Mouse (Mus musculus): Measurements from ENCODE around the gene Notch3.
"Not testable (repeated sequence)": the region's sequence is repeated elsewhere in the genome, so short reads cannot be mapped to it uniquely, and the experiment has no call there.

Notch3 gene

DNA sequence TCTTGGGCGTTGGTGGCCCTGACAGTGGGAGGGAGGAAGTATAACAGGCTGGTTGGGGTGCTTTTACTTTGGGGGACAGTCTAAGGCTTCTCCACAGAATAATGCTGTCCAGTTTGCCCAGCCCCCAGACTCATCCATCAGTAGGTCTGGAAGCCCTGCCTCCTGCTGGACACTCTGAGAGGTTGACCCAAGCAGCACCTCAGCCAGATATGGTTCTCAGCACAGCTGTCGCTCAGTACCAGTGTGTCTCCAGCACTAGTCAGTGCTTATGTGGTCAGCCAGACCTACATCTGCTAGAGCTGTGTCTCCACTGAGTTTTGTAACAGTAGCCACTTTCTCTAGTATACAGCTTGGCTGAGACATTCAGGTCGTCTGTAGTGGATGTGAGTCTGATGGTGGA is 48.2 kb downstream of the Notch3 start:
- peak; percentile 68 for DNase-seq (ENCODE audit: low spot score)

DNA sequence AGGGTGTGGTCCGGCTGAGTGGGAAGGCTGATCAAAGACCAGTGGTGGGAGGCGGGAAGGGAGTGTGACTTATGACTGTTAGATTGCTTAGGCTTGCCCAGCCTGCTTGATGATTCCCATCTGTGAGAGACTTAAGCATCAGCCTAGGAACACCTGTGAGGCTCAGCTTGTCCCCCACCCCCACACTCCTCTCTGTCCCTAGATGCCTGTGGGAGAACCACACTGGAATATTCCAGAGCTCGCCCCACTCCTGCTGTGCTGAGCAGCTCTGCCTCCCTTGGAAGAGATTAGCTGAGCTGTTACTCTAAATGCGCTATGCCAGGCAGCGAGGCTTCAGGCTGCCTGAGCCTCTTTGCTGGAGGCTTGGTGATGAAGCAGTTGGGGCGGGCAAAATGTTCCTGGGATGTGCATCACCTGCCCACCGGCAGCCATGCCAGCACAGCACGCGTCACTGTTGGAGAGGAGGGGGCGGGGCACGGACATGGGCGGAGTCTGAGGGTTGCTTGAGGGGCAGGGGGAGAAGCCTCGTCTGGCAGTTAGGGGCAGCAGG is 48.7 kb downstream of the Notch3 start:
- peak; percentile 84 for DNase-seq (ENCODE audit: low spot score)

DNA sequence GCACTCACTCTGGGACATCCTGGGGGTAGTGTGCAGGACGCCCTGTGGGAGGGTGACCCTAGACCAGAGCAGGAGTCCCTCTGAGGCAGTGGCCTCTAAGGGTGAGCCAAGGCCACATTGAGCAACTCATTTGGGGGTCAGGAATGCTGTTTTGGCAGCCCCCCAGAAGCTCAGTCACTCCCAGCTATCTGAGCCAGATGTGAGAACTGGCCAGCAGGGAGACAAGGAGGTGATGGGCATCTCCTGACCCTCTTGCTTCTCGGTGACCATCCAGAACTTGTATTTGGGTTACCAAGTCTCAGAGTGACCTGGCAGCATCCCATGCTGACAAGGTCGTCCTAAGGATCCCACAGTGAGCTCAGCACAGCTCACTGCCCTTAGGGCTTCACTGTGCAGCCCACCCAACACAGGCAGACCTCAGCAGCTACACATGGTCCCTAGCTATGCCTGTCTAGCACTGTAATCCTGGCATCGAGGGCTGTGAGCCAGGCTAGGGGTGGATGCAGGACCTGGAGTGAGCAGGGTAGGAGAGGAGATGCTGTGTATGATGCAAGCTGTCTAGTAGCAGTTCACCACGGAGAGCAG is 49.3 kb downstream of the Notch3 start:
- DNase-seq (ENCODE audit: low spot score) = peak; percentile 54

DNA sequence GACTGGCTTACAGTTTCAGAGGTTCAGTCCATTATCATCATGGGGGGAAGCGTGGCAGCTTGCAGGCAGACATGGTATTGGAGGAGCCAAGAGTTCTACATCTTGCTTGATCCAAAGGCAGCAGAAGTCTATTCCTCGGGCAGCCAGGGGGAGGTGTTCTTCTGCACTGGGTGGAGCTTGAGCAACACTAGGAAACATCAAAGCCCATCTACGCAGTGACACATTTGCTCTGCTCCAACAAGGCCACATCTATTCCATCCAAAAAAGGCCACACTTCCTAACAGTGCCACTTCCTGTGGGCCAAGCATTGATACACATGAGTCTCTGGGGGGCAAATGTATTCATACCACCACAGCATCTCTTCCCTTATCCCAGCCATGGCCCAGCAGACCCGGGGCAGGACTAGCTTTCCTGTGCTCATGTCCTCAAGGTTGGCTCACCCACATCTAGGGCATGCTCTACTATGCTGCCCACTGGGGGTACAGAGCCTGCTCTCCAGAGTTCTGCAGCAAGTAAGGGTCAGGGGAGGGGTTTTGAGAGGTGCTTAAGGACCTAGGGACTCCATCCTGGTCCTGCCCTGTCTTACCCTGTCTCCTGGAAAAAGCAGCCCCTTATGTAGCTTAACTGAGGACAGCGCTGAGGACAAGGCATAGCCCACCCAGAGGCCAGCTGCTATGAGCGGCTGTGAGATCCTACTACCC is 49.9 kb downstream of the Notch3 start:
- DNase-seq (ENCODE audit: low spot score) = no peak

DNA sequence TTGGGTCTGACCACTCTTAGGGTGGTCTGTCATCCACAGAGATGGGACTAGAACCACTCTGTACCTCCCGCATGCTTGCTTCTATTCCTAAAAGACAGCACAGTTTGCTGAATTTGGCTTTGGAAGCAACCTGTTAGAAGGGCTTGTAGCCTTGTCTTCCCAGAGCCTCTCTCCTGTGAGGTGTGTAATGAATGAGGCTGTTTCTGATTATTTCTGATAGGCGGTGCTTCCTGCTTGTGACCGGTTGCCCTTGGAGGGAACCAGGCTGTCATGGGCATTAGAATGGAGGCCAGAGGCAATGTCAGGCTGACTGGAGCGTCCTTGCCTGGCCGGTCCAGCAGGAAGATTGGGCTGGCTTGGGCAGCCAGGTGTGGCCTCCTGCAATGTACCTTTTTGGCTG is 52.2 kb downstream of the Notch3 start:
- DNase-seq (ENCODE audit: low spot score) = not testable (repeated sequence)

DNA sequence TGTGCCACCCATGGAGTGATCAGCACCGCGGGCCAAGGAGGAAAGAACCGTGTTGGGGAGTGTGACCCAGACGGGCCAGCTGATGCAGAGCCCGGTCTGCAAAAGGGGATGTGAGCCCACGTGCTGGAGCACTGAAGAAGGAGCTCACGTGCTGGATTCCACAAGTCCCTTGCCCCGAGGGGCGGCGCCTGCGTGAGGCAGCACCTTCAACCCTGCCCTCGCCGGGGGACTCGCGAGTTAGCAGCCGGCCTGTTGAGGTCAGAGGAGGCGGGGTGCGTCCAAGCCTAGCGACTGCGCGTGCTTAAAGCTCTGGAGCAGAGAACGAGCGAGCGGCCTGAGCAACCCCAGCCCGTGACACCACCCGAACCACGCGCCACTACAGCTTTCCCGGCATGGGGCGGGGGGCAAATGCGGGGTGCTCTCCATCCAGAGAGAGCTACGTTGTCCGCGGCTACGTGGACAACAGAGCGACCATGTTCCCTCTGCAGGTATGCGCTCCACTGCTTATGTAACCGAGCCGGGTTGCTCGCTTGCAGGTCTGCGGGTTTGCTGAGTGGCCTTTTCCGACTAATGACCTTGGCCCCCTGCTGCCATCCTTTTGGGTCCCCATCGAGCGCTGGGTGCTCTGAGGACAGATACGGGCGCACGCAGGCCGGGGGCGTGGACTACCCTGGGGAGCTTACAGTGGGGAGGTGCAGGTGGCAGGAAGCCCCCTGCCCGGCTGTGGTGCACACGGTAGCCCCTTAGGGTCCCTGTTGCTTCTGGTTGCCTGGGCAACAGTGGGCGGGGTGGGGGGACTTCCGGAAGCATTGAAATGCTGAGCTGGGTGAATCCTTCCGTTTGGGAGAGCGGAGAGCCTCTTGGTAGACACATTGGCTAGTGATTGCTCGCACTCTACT is 52.9 kb downstream of the Notch3 start:
- DNase-seq (ENCODE audit: low spot score) = peak; percentile 68

DNA sequence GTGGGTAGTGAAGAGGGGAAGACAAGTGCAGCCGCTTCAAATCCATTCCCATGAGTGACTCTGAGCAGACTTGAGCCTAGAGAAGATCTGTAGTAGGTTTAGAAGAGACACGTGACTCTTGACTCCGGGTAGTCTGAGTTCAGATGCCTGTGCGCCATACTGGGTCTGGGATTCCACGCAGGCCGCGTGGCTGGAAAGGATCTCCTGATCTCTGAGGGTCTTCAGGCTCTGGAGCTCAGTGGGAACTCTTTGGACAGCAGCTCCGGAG is 53.5 kb downstream of the Notch3 start:
- no peak for DNase-seq (ENCODE audit: low spot score)

DNA sequence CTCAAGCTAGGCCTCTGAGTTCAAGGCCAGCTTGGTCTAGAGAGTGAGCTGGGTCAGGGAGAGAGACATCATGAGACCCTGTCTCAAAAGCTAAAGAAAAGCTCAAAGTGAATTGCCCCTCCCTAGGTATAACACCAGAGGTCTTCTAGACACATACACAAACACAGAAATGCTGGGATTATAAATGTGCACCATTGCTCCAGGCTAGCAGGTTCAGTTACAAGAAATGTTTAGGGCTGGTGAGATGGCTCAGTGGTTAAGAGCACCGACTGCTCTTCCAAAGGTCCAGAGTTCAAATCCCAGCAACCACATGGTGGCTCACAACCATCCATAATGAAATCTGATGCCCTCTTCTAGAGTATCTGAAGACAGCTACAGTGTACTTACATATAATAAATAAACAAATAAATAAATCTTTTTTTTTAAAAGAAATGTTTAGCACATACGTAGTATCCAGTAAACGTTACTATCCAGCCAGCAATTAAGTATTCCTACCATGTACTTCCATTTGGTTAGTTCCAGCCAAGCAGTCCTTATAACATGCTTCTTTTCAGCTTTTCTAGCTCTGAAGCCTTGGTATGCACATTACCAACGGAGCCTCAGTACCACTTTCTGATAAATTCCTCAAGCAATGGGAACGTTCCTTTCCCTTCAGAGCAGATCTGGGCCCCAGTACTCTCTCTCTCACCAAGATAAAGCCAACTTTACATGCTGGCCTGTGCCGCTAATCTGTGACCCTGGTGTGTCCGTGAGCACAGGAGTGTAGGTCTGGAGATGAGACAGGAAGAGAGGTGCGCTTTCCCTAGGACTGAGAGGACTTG is 54.0 kb downstream of the Notch3 start:
- DNase-seq (ENCODE audit: low spot score) = no peak

DNA sequence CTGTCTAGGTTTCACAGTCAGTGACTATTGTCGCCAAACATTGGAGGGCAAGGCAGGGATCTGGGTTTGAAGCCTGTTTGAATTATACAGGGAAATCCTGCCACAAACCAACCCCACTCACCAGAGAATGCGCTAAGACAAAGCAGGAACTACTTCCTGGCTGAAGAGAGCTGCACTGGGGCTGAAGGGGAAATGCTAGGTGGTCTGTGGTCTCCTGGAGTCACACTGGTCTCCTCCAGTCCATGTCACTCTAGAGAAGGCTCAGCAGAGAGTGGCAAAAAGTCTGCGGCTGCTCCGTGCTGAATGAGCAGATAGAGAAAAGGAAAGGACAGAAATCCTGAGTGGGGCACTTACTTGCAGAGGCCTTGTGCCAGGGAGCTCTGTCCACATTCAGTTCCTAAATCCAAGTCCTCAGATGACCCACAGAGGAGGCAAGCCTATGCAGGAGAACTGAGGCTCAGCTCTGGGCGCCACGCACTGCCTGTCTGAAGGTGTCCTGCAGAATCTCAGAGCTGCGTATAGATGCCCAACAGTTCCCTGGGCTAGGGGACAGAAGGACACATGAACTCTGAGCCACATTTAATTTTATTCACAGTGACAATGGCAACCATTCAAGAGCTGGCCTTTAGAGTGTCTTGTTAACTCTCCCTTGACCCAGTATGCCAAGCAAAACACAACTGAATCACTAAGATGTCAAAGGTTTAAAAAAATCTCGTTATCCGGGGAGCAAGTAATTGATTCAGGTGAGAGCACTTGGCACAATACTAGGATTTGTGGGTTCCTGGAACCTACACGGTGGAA is 55.5 kb downstream of the Notch3 start:
- no peak for DNase-seq (ENCODE audit: low spot score)

DNA sequence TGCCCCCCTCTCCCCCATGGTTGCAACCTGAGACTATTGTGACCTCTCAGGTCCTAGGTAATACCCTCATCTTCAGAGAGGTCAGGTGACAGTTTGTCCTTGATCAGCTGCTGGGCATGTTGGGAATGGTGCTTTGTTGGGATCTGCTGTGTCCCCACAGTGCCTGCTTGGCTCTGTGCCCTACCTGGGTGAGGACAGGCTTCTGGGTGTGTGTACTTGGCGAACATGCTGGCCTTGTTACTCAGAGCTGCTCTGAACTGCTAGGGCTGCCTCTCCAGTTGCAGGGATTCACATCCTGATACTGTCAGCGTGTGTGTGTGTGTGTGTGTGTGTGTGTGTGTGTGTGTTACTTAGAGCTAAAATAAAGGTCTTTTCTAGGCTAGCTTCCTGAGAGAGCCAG is 56.2 kb downstream of the Notch3 start:
- peak; percentile 48 for DNase-seq (ENCODE audit: low spot score)

DNA sequence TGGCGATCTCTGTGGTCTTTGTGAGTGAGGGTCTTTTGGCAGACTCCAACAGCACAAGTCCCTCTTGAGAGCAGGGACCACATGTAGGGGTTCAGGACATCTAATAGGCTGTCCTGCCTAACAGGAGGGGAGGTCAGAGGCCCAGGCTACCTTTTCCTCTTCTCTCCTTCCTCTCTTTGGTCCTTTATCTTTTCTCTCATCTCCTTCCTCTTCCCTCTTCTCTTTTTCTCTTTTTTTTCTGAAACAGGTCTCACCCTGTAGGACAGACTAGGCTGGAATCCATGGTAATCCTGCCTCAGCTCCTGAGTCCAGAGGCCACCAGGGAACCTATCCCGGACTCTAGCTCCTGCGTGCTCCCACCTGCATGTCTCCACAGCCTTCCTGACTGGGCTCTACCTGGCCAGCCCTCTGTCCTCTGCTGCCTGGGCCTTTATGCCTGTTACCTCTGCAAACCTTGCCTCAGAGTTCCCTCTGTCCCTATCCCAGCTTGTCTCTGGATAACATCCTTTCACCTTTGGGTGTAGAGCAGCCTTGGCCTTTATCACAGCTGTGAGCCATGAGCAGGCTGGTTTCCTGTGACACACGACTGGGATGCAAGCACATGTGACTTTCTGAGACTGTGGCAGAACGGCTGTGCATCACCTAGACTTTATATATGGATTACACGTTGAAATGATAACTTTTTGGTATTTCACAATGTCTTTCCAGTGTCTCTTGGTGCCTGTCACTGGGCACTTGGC is 57.3 kb downstream of the Notch3 start:
- DNase-seq (ENCODE audit: low spot score) = no peak

DNA sequence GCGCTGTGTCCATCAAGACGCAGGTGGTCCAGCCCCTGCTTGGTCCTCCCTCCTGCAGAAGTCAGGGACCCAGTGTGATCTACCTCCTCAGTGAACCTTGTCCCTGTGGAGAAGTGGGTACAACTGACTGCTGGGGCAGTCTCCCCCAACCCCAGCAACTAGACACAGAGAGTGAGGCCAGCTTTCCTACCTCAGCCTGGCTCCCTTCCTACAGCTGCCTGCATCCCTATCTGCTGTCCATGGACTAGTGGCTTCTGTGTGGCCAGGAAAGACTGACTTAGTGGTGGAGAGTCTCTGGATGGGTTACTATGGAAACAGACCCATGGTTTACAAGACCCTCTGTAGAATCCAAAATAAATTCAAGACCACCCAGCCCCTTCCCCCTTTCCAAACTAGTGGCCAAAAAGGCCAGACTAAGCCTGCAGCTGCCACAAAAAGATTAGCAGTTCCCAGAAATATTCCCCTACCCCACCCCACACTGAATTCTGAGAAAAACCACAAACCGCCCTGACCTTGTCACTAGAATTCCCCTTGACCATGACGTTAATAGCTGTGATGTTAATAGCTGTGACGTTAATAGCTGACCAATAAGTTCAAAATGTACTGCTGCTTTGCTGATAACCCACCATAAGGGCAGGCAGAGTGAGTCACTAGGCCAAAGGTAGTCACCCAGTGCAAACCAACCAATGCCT is 58.2 kb downstream of the Notch3 start:
- not testable (repeated sequence) for DNase-seq (ENCODE audit: low spot score)

DNA sequence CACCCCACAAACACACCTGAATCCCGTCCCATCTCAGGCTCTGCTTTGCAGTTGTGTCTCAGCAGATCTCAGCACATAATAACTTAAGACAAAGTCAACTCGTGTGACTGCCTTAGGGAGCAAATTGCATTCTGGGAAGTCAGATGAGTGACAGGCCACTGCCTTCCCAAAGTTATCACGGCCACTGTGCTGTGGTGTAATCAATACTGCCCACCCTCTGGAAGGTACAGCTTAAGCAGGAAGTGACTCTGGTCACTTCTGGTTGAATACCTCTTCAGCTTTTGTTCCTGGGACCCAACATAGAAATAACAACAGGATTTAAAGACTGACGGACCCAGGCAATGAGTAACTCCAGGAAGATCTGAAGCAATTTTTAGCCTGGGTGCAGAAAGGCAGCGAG is 58.8 kb downstream of the Notch3 start:
- DNase-seq (ENCODE audit: low spot score) = no peak

DNA sequence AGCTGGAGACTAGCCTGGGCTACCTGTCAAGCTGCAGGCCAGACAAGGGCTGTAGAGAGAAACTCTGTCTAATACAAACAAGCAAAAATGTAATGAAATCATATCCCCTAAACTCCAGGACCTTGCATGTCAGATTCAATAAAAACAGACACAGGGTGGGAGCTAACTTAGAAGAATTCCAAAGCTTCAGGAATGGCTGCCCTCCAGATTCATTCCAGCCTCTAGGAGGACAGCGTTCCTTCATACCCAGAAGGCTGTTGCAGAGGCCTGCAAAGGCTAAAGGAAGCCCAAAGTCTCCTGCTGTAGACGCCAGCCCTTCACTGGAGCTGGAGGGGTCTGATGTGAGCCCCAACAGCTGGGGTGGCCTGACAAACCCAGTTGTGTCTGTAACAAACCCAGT is 60.3 kb downstream of the Notch3 start:
- no peak for DNase-seq (ENCODE audit: low spot score)

DNA sequence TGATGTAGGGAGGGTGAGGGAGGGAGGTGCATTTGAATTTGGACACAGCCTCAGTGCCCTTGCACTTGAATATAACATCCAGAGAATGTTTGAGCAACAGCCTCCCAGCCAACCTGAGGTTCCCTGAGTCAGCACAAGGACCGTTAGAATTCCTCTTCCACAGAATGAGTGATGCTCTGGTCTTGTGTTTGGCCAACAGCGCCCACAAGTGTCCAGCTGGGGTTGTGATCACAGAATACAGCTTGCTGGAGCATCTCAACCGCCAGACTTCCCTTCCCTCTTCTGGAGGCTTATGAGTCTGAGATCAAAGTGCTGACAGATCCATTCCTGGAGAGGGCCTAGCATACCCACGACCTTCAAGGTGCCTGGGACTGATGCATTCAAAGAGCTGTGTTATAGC is 63.6 kb downstream of the Notch3 start:
- DNase-seq (ENCODE audit: low spot score) = no peak

DNA sequence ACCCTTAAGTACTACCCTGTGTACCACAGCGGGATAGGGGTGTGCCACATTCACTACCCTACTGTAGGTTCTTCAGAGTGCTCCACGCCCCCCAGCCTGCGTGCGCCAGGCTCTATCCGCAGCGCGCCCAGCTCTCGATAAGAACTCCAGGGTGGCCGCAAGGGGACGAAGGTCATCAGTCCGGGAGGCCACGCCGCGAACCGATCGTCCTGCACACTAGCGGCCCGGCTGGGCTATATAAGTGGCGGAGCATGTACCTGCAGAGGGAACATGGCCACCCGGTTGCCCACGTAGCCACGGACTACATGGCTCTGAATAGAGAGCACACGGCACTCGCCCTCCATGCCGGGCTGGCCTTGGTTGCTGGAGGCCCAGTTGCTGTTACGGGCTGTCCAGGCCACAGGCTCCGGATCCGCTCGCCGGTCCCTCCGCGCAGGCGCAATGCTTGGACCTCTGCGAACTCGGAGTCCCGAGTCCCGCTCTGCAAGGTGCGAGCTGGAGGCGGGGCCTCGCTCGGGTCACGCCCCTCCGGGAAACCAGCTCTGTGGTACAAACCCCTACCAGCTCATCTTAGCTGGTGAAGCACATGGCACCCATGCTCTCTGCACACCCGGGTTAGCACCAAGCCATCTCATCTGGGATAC is 66.6 kb downstream of the Notch3 start:
- no peak for DNase-seq (ENCODE audit: low spot score)

DNA sequence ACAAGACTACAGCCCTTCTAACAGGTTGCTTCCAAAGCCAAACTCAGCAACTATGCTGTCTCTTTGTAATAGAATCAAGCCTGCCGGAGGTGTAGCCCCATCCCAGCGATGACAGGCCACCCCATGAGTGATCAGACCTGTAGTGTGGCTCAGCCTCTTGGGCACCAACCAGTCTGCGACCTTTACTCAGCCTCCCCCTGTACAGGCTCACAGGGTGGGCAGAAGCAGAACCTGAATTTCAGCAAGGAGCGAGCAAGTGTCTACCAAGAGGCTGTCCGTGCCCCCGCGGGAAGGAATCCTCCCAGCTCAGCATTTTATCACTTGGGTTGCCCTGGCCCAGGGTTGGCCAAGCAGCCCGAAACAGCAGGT is 67.1 kb downstream of the Notch3 start:
- DNase-seq (ENCODE audit: low spot score) = no peak

DNA sequence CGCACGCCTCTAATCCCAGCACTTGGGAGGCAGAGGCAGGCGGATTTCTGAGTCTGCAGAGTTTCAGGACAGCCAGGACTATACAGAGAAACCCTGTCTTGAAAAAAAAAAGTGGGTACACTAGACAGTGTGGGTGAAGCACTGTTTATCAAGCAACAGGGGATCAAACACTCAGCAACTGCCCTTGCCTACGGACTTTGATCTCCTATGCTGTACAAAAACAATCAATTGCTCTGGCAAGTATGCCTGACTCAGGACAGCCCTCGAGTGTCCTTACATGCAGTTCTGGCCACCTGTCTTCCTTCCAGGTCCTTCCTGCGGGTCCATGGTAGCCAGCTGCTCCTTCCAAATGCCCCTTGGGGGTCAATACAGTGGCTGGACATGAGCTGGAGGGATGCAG is 67.7 kb downstream of the Notch3 start:
- not testable (repeated sequence) for DNase-seq (ENCODE audit: low spot score)

DNA sequence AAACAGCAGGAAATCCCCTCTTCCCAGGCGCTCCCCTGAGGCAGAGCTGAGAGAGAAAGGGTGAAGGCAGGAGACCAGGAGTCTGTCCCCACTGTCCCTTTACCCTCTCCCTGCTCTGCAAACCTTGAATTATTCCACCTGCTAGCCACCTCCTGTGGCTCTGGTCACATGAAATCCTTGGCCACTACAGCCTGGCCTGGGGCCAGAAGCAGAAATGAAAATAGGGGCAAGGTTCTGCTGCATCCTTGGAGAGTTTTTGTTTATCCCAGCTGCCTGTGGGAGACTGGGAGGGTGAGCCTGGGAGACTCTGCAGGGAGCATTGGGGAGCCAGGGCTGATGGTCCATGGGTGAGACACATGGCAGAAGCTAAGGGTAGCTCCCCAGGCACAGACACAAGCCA is 69.0 kb downstream of the Notch3 start:
- DNase-seq (ENCODE audit: low spot score) = peak; percentile 46

DNA sequence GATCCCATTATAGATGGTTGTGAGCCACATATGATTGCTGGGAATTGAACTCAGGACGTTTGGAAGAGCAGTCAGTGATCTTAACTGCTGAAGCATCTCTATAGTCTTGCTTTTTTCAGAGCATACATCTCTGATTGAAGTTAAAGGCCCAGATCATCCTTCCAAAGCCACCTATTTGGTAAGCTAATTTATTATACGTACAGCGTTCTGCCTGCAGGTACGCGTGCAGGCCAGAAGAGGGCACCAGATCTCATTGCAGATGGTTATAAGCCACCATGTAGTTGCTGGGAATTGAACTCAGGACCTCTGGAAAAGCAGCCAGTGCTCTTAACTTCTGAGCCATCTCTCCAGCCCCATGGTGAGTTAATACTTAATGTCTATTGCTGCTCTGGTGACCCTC is 73.8 kb downstream of the Notch3 start:
- no peak for DNase-seq (ENCODE audit: low spot score)
